Mouse (Mus musculus) spleen, adult 12 weeks (tissue): ENCODE measurements around the gene Npy4r.

ENCODE experiments used
- DNase-seq: peaks from one replicate; pipeline ENCODE4 v3.0.0; 2022; ENCODE audit warnings: low spot score

Gene Npy4r

GRCm38 (mm10) chr14:34119046-34119723, 33.1 kb downstream of the Npy4r start:
- no peak for DNase-seq

GRCm38 (mm10) chr14:34114311-34114710, 38.0 kb downstream of the Npy4r start:
- no peak for DNase-seq

GRCm38 (mm10) chr14:34107594-34107993, 44.7 kb downstream of the Npy4r start:
- no peak for DNase-seq

- no peak for DNase-seq
These were observed 45.8 kb downstream of the Npy4r start for GRCm38 (mm10) chr14:34106389-34107062.

DNA sequence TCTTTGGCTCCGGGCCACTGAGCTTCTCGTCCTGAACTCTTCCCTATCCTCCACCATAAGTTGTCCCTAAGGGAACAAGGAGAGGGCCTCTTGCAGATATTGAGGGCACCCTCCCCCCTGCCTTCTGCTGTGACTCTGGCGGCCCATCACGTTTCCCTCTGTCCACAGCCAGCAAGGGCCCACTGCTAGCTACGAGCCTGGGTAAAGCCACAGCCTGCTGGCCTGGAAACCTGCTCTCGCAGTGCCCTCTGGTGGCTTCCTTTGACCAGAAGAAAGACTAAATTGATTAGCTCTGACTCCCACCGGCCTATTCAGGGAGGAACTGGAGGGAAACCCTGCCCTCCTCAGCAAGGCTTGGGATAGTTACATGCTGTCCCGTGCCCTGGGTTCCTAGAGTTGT, 47.4 kb downstream of the Npy4r start:
- no peak for DNase-seq

- no peak for DNase-seq
These were observed 48.4 kb downstream of the Npy4r start for GRCm38 (mm10) chr14:34103855-34104254.

DNA sequence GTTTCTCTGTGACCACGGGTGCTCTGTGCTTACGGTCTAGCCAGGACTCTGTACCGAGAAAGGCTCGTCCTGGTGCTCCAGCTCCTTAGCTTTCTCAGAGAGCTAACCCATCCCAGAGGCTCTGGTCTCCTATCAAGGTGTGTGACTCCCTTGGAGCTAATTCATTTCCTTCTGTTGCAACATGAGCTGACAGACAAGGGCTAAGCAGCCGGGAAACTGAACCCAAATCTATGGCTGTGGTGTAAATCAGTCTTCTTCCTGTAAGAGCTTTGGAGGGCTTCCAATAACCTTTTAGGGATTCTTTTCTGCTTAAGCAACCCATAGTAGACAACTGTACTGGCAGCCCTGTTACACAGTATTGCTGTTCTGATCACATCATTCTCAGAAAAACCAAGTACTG, 49.7 kb downstream of the Npy4r start, which contains the start of gene A630023A22Rik:
TSS of gene A630023A22Rik (minus strand) at position 154 of the 400 bp plus-strand sequence.
- DNase-seq: no peak

DNA sequence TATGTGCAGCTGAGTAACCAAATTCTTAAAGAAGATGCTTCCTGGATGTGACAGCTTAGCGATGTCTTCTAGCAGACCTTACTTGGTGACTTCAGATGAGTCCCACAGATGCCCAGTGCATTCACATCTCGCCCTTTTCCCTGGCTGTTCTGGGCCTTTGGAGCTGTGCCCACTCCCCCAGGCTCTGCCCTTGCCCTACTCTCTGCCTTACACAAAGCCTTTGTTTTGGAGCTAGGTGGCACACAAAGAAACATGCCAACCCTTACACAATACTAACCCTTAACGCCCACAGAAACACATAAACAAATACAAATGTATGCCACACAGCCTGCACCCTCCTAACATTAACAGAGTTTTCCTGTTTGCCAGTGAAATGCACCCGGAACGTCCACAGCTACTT, 56.1 kb downstream of the Npy4r start:
- no peak for DNase-seq
